Mouse (Mus musculus) cerebellum, adult 9-10 months (tissue): ENCODE results near the gene Rwdd1.
"Not testable (repeated sequence)": the region's sequence is repeated elsewhere in the genome, so short reads cannot be mapped to it uniquely, and the experiment has no call there.

Experiments used
- DNase-seq: peaks from one replicate; pipeline ENCODE4 v3.0.0; 2022

The Rwdd1 gene

GRCm38 (mm10) chr10:34019302-34020075 is at the start of gene Rwdd1:
Rwdd1 (minus strand) TSS chr10:34019624.
- peak; percentile 97 for DNase-seq

- no peak for DNase-seq
These were observed 47.2 kb upstream of the Rwdd1 start for GRCm38 (mm10) chr10:34066591-34066990.

- no peak for DNase-seq
These were observed 34.6 kb upstream of the Rwdd1 start for GRCm38 (mm10) chr10:34053987-34054386.

- no peak for DNase-seq
These were observed 24.8 kb upstream of the Rwdd1 start, which contains the start of gene Calhm4 for GRCm38 (mm10) chr10:34044210-34044609. Calhm4 (minus strand) TSS chr10:34044310.

GRCm38 (mm10) chr10:34037401-34037800 is 18.0 kb upstream of the Rwdd1 start, which contains the start of gene Trappc3l:
Trappc3l (plus strand) TSS chr10:34037597.
- DNase-seq: no peak

GRCm38 (mm10) chr10:34036587-34036986 is 17.2 kb upstream of the Rwdd1 start:
- peak; percentile 59 for DNase-seq

GRCm38 (mm10) chr10:34033630-34034305 is 14.3 kb upstream of the Rwdd1 start:
- DNase-seq: peak; percentile 48

- no peak for DNase-seq
These were observed 10.9 kb upstream of the Rwdd1 start for GRCm38 (mm10) chr10:34030322-34030721.

GRCm38 (mm10) chr10:34018746-34019301 is 600 bp downstream of the Rwdd1 start:
- DNase-seq: no peak

GRCm38 (mm10) chr10:34013241-34013640 is 6.2 kb downstream of the Rwdd1 start:
- no peak for DNase-seq

GRCm38 (mm10) chr10:34012581-34012980 is 6.8 kb downstream of the Rwdd1 start:
- DNase-seq: no peak

GRCm38 (mm10) chr10:33998397-33998796 is 21.0 kb downstream of the Rwdd1 start:
- DNase-seq: no peak

- DNase-seq: not testable (repeated sequence)
These were observed 22.7 kb downstream of the Rwdd1 start for GRCm38 (mm10) chr10:33996686-33997085.

- peak; percentile 76 for DNase-seq
These were observed 32.7 kb downstream of the Rwdd1 start for GRCm38 (mm10) chr10:33986771-33987170.

GRCm38 (mm10) chr10:33974781-33975494 is 44.5 kb downstream of the Rwdd1 start:
- DNase-seq: no peak

GRCm38 (mm10) chr10:33952509-33952908 is 66.9 kb downstream of the Rwdd1 start:
- no peak for DNase-seq

- peak; percentile 81 for DNase-seq
These were observed 68.4 kb downstream of the Rwdd1 start, which contains the start of gene Zup1 for GRCm38 (mm10) chr10:33950803-33951583. Zup1 (minus strand) TSS chr10:33951269.
